Comparison of ENCODE assay signal across 8 mouse cellular contexts in the genomic region with DNA sequence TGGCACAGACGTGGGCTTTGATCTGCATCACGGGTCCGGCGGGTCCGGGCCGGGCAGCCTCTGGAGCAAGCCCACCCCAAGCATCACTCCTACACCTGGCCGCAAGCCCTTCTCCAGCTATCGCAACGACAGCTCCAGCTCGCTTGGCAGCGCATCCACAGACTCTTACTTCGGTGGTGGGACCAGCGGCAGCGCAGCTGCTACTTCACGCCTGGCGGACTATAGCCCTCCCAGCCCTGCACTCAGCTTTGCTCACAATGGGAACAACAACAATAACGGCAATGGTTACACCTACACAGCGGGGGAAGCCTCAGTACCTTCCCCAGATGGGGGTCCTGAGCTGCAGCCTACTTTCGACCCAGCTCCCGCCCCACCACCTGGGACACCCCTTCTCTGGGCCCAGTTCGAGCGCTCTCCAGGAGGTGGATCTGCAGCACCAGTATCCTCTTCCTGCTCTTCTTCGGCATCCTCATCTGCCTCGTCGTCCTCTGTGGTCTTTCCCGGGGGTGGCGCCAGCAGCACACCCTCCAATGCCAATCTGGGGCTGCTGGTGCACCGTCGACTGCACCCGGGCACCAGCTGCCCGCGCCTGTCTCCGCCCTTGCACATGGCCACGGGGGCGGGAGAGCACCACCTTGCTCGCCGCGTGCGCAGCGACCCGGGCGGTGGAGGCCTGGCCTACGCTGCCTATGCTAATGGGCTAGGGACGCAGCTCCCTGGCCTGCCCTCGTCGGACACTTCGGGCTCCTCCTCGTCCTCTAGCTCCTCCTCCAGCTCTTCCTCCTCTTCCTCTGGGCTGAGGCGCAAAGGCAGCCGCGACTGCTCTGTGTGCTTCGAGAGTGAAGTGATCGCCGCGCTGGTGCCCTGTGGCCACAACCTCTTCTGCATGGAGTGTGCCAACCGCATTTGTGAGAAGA. TPM values are rescaled to one million over a fixed set of nuclear protein-coding genes. Genes with fewer than 3 reads are reported as not detected.
A peak's percentile ranks its signal among the peaks of the same experiment; 100 is the strongest.
DNase-seq lines count a peak whose midpoint lies in the region; ATAC-seq and TF ChIP-seq lines count a peak whose summit lies in the region.

No protein-coding gene starts in this region.

- no peaks in the 10 kb centered on the region for H3K9me3 ChIP-seq in embryonic facial prominence, embryonic 12.5 days
- no peaks in the 10 kb centered on the region for H3K9me3 ChIP-seq in heart, embryonic 13.5 days
- H3K9me3 ChIP-seq in kidney, postnatal 0 days (replicated peaks; ENCODE audit: low read length), result no peaks in the 10 kb centered on the region

- DNase-seq in frontal cortex, adult 2 months (ENCODE audit: extremely low spot score in 1 of 2, low spot score in 1 of 2), result peak; percentile 33 to 38
- peak; percentile 70 for DNase-seq in kidney, postnatal 0 days (ENCODE audit: low spot score)
- peak; percentile 59 for DNase-seq in liver
- peak; percentile 43 for DNase-seq in thymus, postnatal 14 days

- H3K4me3 ChIP-seq in embryonic facial prominence, embryonic 12.5 days, result peak overlapping the region; percentile 99
- peak overlapping the region; percentile 95 for H3K4me3 ChIP-seq in heart, embryonic 13.5 days
- H3K4me3 ChIP-seq in kidney, postnatal 0 days (replicated peaks; ENCODE audit: low read depth, low read length), result peak overlapping the region; percentile 74
- H3K4me3 ChIP-seq in myocyte, result peak overlapping the region; percentile 98

- H3K4me1 ChIP-seq in embryonic facial prominence, embryonic 12.5 days, result peaks cover 14% of the 10 kb centered on the region
- H3K4me1 ChIP-seq in heart, embryonic 13.5 days, result peaks cover 39% of the 10 kb centered on the region
- H3K4me1 ChIP-seq in kidney, postnatal 0 days (replicated peaks; ENCODE audit: insufficient read depth, low read length), result peaks cover 14% of the 10 kb centered on the region

- H3K36me3 ChIP-seq in embryonic facial prominence, embryonic 12.5 days, result peaks cover 29% of the 10 kb centered on the region
- peaks cover 18% of the 10 kb centered on the region for H3K36me3 ChIP-seq in heart, embryonic 13.5 days
- no peaks in the 10 kb centered on the region for H3K36me3 ChIP-seq in kidney, postnatal 0 days (ENCODE audit: insufficient read depth, low read length)
- H3K36me3 ChIP-seq in myocyte (ENCODE audit: control insufficient read depth, insufficient read depth), result peaks cover 15% of the 10 kb centered on the region

- peaks cover 35% of the 10 kb centered on the region for H3K79me2 ChIP-seq in myocyte (ENCODE audit: control insufficient read depth, insufficient read depth)

- no peaks in the 10 kb centered on the region for H3K27me3 ChIP-seq in embryonic facial prominence, embryonic 12.5 days
- no peaks in the 10 kb centered on the region for H3K27me3 ChIP-seq in heart, embryonic 13.5 days (replicated peaks)
- H3K27me3 ChIP-seq in kidney, postnatal 0 days (ENCODE audit: insufficient read depth, low read length), result no peaks in the 10 kb centered on the region
- H3K27me3 ChIP-seq in myocyte (ENCODE audit: control insufficient read depth, insufficient read depth, insufficient read length), result no peaks in the 10 kb centered on the region

- TF ChIP-seq POLR2A in myocyte (IDR thresholded peaks at IDR 0.05; ENCODE audit: insufficient read length, low read depth), result no peak

- peak overlapping the region; percentile 95 for H3ac ChIP-seq in myocyte (ENCODE audit: control insufficient read depth, insufficient read length)

- WGBS in embryonic facial prominence, embryonic 12.5 days, result 1% methylated on average over 56 of the region's 56 CpGs
- WGBS in heart, embryonic 13.5 days, result 6% methylated on average over 56 of the region's 56 CpGs
- 5% methylated on average over 56 of the region's 56 CpGs for WGBS in kidney, postnatal 0 days

- H3K27ac ChIP-seq in embryonic facial prominence, embryonic 12.5 days, result peak overlapping the region; percentile 100
- H3K27ac ChIP-seq in heart, embryonic 13.5 days (replicated peaks), result peak overlapping the region; percentile 99
- H3K27ac ChIP-seq in kidney, postnatal 0 days, result no peak overlapping the region

- H3K9ac ChIP-seq in embryonic facial prominence, embryonic 12.5 days, result peak overlapping the region; percentile 100
- H3K9ac ChIP-seq in heart, embryonic 13.5 days, result peak overlapping the region; percentile 99
- H3K9ac ChIP-seq in kidney, postnatal 0 days (ENCODE audit: low read depth, low read length), result peak overlapping the region; percentile 88

- peak overlapping the region; percentile 97 for H3K4me2 ChIP-seq in embryonic facial prominence, embryonic 12.5 days (replicated peaks)
- H3K4me2 ChIP-seq in heart, embryonic 13.5 days, result peak overlapping the region; percentile 96
- H3K4me2 ChIP-seq in kidney, postnatal 0 days (ENCODE audit: low read length), result peak overlapping the region; percentile 59
- peak overlapping the region; percentile 64 for H3K4me2 ChIP-seq in myocyte (ENCODE audit: low read depth)

- peak; percentile 7; the same call in 1 of the 2 replicates for TF ChIP-seq CTCF in kidney, postnatal 0 days (IDR thresholded peaks at IDR 0.05; ENCODE audit: low read depth)

- ATAC-seq in frontal cortex, adult (ENCODE audit: low TSS enrichment), result no peak
- no peak for ATAC-seq in embryonic facial prominence, embryonic 12.5 days (ENCODE audit: insufficient number of reproducible peaks, insufficient read depth, low FRiP score, low TSS enrichment)
- ATAC-seq in heart, embryonic 13.5 days (ENCODE audit: extremely low read depth, insufficient number of reproducible peaks, low FRiP score, low TSS enrichment), result no peak
- ATAC-seq in kidney, postnatal 0 days (replicated peaks; ENCODE audit: low FRiP score, low read depth), result no peak

TF ChIP-seq in myocyte, 11 proteins besides CTCF, POLR2A, EP300 and RAD21:
- TF ChIP-seq POLR2AphosphoS2 (IDR thresholded peaks at IDR 0.05; ENCODE audit: insufficient read length, low read depth) (no peak), MYOG (IDR thresholded peaks at IDR 0.05; ENCODE audit: control insufficient read depth in 1 of 3, insufficient read depth in 1 of 3, insufficient read length in 2 of 3, low read depth in 2 of 3) (peak in 1 of 3 experiments; percentile 25), MYOD1 (IDR thresholded peaks at IDR 0.05; ENCODE audit: control insufficient read depth in 1 of 3, insufficient read length in 2 of 3, low read depth in 2 of 3) (peak in 1 of 3 experiments; percentile 63)

RNA-seq across cellular contexts. Expression of gene Mex3b, which starts 2.4 kb away (rescaled TPM):
- 20.5 and 23.4 TPM in 2 replicates for polyA plus RNA-seq in frontal cortex, adult 2 months (2012; rRNA removed)
- 49.2 and 50.6 TPM in 2 replicates for polyA plus RNA-seq in embryonic facial prominence, embryonic 12.5 days (2016; fragmentation: Nextera tagmentation; extraction: Ambion mirVana)
- 8.4 and 9.4 TPM in 2 replicates for polyA plus RNA-seq in heart, embryonic 13.5 days (2015; fragmentation: Nextera tagmentation; extraction: Ambion mirVana)
- polyA plus RNA-seq in kidney, postnatal 0 days (2015; fragmentation: Nextera tagmentation; extraction: Ambion mirVana), result 11.2 and 11.3 TPM in 2 replicates
- 9.9 TPM for polyA plus RNA-seq in myocyte (2012; fragmentation: generic; extraction: Trizol)
